Mouse (Mus musculus): ENCODE results near the gene Fanci.

DNA sequence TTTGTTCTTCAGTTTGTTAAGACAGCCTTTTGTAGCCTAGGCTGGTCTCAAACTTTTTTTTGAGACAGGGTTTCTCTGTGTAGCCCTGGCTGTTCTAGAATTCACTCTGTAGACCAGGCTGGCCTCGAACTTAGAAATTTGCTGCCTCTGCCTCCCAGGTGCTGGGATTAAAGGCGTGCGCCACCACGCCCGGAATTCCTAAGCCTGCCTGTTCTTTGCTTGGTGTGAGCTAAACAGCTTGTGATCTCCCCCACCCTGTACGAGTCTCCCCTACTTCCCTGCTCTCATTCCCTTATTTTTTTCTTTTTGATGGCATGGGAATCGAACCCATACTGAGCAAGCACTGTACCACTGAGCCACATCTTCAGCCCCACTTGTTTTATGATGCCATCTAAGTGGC, 3.5 kb downstream of the Fanci start:
- TF ChIP-seq EP300 (optimal IDR thresholded peaks at IDR 0.05) (no peak), CTCF (IDR thresholded peaks at IDR 0.05; ENCODE audit: low read depth) (no peak)
